Mouse (Mus musculus) ES-E14 (cell line): ENCODE results near the gene Uggt1. TPM values are rescaled to one million over a fixed set of nuclear protein-coding genes. Genes with fewer than 3 reads are reported as not detected.

Experiments used
- DNase-seq: peaks from one replicate; pipeline ENCODE4 v3.0.0-alpha.2; 2013; ENCODE audit warnings: low read depth, low spot score
- H3K27ac ChIP-seq: 2 replicates; pipeline ENCODE4 v1.5.1; 2012; ENCODE audit warnings: low read depth, mild to moderate bottlenecking, low read length, moderate library complexity, mixed read lengths; ENCODE audit not compliant: poor library complexity, insufficient read depth, severe bottlenecking
- H3K36me3 ChIP-seq: 2 replicates; pipeline ENCODE4 v1.6.1; 2012; ENCODE audit warnings: mild to moderate bottlenecking, low read length, moderate library complexity, mixed read lengths; ENCODE audit not compliant: control insufficient read depth, poor library complexity, insufficient read depth, severe bottlenecking
- H3K4me1 ChIP-seq, 2 experiments: fragments of 150-350 bp in 1 of 2; sonication (generic) in 1 of 2; 2 replicates each; pipeline ENCODE4 v1.6.1; 2012; ENCODE audit warnings: low read length in 2 of 2, mild to moderate bottlenecking in 1 of 2, mixed read lengths in 1 of 2; ENCODE audit not compliant: control insufficient read depth in 2 of 2, insufficient read depth in 2 of 2, poor library complexity in 1 of 2
- H3K4me3 ChIP-seq, 2 experiments: fragments of 150-350 bp in 1 of 2; sonication (generic) in 1 of 2; 2 replicates each; pipeline ENCODE4 v1.5.1; 2012; ENCODE audit warnings: low read length in 2 of 2, low read depth in 1 of 2, mild to moderate bottlenecking in 1 of 2, mixed read lengths in 1 of 2; ENCODE audit not compliant: insufficient read depth in 1 of 2, poor library complexity in 1 of 2, severe bottlenecking in 1 of 2
- H3K9ac ChIP-seq: 2 replicates; pipeline ENCODE4 v1.6.1; 2012; ENCODE audit warnings: low read depth, mild to moderate bottlenecking, low read length, mixed read lengths; ENCODE audit not compliant: poor library complexity, insufficient read depth, severe bottlenecking
- H3K9me3 ChIP-seq: fragments of 150-350 bp; sonication (generic); 2 replicates; pipeline ENCODE4 v1.6.1; 2012; ENCODE audit warnings: low read depth, mild to moderate bottlenecking, low read length; ENCODE audit not compliant: control insufficient read depth, insufficient read depth
- CHD2 ChIP-seq: IDR thresholded peaks from 2 replicates; pipeline ENCODE4 v1.6.1; 2014; ENCODE audit warnings: mild to moderate bottlenecking, low read depth, low read length, inconsistent platforms
- HCFC1 ChIP-seq: IDR thresholded peaks from 2 replicates; pipeline ENCODE4 v1.6.1; 2012; ENCODE audit warnings: low read length, inconsistent platforms, borderline replicate concordance; ENCODE audit not compliant: insufficient read depth
- MAFK ChIP-seq: IDR thresholded peaks from 2 replicates; pipeline ENCODE4 v1.6.1; 2014; ENCODE audit warnings: mild to moderate bottlenecking, low read depth, low read length, inconsistent platforms; ENCODE audit not compliant: insufficient read depth
- ZC3H11A ChIP-seq: IDR thresholded peaks from 2 replicates; pipeline ENCODE4 v1.6.1; 2012; ENCODE audit warnings: low read depth, mild to moderate bottlenecking, inconsistent platforms, low read length, borderline replicate concordance
- ZNF384 ChIP-seq: IDR thresholded peaks from 2 replicates; pipeline ENCODE4 v1.6.1; 2012; ENCODE audit warnings: low read depth, low read length, inconsistent platforms
- in situ Hi-C, 2 experiments: fragments of 600-800 bp; cut with MboI; formaldehyde crosslinking; loops; one replicate each; pipeline ENCODE4 v1.15.1; 2025; ENCODE audit warnings: low sequenced_read_pairs in 2 of 2, inconsistent platforms in 1 of 2; ENCODE audit not compliant: unreplicated experiment in 2 of 2
- total RNA-seq: library from RNA; depleted of rRNA; stranded (reverse); fragments of 300-350 nt; gene quantifications from 2 replicates; pipeline ENCODE4 v1.2.3, GENCODE M21; 2012; rRNA removed

The Uggt1 gene
- total RNA-seq, 1 experiment, result 136 TPM

- in situ Hi-C loops, result no loop called here
- DNase-seq, result no peak
- TF ChIP-seq MAFK (no peak), HCFC1 (no peak), ZNF384 (no peak), ZC3H11A (no peak), CHD2 (no peak)
- no peak overlapping the region for H3K9ac ChIP-seq
- H3K27ac ChIP-seq, result no peak overlapping the region
- peaks cover 45% of the 10 kb centered on the region for H3K36me3 ChIP-seq
- no peaks in the 10 kb centered on the region for H3K9me3 ChIP-seq
- no peak overlapping the region for H3K4me3 ChIP-seq
- peaks cover 2 to 7% of the 10 kb centered on the region in 2 experiments; a peak in 1 of 4 replicates for H3K4me1 ChIP-seq
Observed at GRCm38 (mm10) chr1:36098432-36098831, 146.1 kb downstream of the Uggt1 start.

DNA sequence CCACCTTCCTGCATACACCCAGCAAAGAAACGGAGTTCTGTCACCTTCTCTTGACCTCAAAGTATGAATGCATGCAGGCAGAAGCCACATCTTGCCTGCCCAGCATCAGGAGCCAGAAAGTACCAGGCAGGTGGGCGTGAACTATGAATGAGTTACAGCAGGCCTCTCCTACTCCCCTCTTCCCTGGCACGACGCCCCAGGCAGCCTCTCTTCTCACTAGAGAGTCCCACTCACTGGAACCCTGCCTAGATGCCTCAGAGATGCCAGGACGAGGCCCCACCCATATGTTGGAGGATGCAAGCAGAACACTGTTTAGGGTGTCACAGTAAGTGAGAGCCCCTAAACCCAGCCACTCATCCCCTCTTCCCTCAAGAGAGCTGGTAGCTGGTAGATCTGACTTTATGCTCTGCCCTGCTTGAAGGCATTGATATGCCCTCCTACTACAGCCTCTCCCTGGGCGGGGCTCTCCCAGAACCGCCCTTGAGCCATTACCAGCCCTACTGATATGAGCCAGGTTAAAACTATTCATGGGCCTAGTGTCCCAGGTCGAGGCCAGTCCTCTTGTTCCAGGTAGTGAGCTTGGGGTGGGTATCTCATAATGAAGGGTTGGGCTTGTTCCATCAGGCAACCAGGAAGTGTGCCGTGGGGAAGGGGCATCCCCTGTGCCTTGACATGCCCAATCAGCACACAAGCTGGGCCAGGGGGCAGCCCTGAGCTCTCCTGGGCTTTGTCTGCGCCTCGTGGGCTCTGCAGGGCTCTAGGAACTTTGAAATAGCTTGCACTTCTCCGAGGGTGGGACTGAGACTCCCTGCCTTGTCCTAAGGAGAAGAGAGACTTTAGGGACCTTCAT, 148.9 kb downstream of the Uggt1 start:
- no peaks in the 10 kb centered on the region for H3K9me3 ChIP-seq
- DNase-seq, result no peak
- no peak overlapping the region for H3K27ac ChIP-seq
- in situ Hi-C loops, result no loop called here
- TF ChIP-seq ZNF384 (no peak), ZC3H11A (no peak), HCFC1 (no peak), MAFK (no peak), CHD2 (no peak)
- H3K4me1 ChIP-seq, result peaks cover 2 to 4% of the 10 kb centered on the region in 2 experiments; a peak in 1 of 4 replicates
- H3K4me3 ChIP-seq, result no peak overlapping the region
- H3K9ac ChIP-seq, result no peak overlapping the region
- peaks cover 53% of the 10 kb centered on the region for H3K36me3 ChIP-seq

DNA sequence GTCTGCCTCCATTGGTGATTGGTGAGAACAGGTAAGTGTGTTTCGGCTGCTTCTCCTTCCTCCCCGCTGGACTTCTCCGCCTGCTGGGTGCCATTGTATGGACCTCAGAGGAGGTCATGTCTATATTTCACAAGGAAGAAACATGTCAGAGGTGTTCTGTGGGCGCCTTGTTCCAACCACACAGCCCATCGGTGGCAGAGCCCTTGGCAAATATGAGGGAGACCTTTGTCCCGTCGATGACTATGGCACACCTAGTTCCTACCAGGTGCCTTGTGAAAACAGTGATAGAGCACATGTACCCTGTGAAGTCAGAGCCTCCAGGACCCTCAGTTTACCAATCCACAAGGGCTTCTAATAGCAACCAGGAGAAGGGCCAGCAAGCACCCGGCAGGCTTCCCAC, 150.8 kb downstream of the Uggt1 start:
- Histone ChIP-seq H3K36me3 (peaks cover 62% of the 10 kb centered on the region), H3K27ac (no peak overlapping the region), H3K9ac (no peak overlapping the region), H3K4me1 (peaks cover 2 to 20% of the 10 kb centered on the region in 2 experiments; a peak in 3 of 4 replicates), H3K4me3 (no peak overlapping the region), H3K9me3 (no peaks in the 10 kb centered on the region)
- no peak for DNase-seq
- in situ Hi-C loops, result no loop called here
- TF ChIP-seq ZC3H11A (no peak), CHD2 (no peak)

DNA sequence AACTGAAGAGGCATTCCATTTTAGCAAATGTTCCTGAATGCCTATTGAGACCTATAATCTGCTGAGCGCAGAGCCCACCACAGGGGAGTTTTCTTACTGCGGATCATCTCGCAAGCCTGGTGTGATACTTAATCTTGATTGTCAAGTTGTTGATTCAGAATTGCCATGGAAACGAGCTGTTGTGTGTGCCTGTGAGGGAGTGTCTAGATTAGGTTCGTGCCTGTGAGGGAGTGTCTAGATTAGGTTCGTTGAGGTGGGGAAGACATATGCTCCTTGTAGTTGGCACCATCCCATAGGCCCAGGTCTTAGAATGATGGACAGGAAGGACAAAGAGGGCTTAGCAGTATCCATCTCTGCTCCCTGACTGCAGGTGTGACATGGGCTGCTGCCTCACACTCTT, 153.3 kb downstream of the Uggt1 start:
- in situ Hi-C loops, result no loop called here
- Histone ChIP-seq H3K4me3 (no peak overlapping the region), H3K9me3 (no peaks in the 10 kb centered on the region), H3K4me1 (peaks cover 2 to 29% of the 10 kb centered on the region in 2 experiments), H3K36me3 (peaks cover 55% of the 10 kb centered on the region), H3K9ac (no peak overlapping the region), H3K27ac (no peak overlapping the region)
- no peak for DNase-seq
- TF ChIP-seq ZC3H11A, result no peak
- no peak for TF ChIP-seq HCFC1
- TF ChIP-seq MAFK, result no peak

GRCm38 (mm10) chr1:36090722-36091110, 153.8 kb downstream of the Uggt1 start:
- DNase-seq, result no peak
- Histone ChIP-seq H3K4me1 (peaks cover 2 to 29% of the 10 kb centered on the region in 2 experiments), H3K27ac (no peak overlapping the region), H3K9ac (no peak overlapping the region), H3K36me3 (peaks cover 53% of the 10 kb centered on the region), H3K9me3 (no peaks in the 10 kb centered on the region), H3K4me3 (no peak overlapping the region)
- no peak for TF ChIP-seq ZC3H11A
- no peak for TF ChIP-seq CHD2
- TF ChIP-seq HCFC1, result no peak
- TF ChIP-seq ZNF384, result no peak
- no peak for TF ChIP-seq MAFK
- in situ Hi-C loops, result no loop called here

Other genes starting within 250 kb of the Uggt1 start
- gene Hs6st1, start 176.3 kb downstream of the Uggt1 start, total RNA-seq, result 46.3 and 51.0 TPM in 2 replicates
- gene Neurl3, start 30.0 kb upstream of the Uggt1 start, total RNA-seq, result 0.18 and 0.26 TPM in 2 replicates
- gene Arid5a, start 63.0 kb upstream of the Uggt1 start, total RNA-seq, result 5.2 and 7.9 TPM in 2 replicates
- gene Kansl3, start 124.5 kb upstream of the Uggt1 start, total RNA-seq, result 27.0 and 31.8 TPM in 2 replicates
- 0.13 and 0.21 TPM in 2 replicates for gene Fer1l5, start 127.6 kb upstream of the Uggt1 start, total RNA-seq
- 10.9 and 13.0 TPM in 2 replicates for gene Lman2l, start 200.6 kb upstream of the Uggt1 start, total RNA-seq
- gene Cnnm4, start 226.9 kb upstream of the Uggt1 start, total RNA-seq, result 10.7 and 17.9 TPM in 2 replicates